Mouse (Mus musculus) forebrain, embryonic 11.5 days (tissue): Measurements from ENCODE around the gene Slc16a2. TPM values are rescaled to one million over a fixed set of nuclear protein-coding genes. Genes with fewer than 3 reads are reported as not detected.

Experiments
- ATAC-seq: fragments of 200-750 bp; cut with Nextera tagmentation; replicated peaks from 2 replicates; pipeline ENCODE4 v1.8.0; 2017; ENCODE audit warnings: moderate TSS enrichment; ENCODE audit not compliant: low FRiP score
- DNase-seq: peaks from one replicate; pipeline ENCODE4 v3.0.0-alpha.2; 2017; ENCODE audit warnings: low spot score
- H3K27ac ChIP-seq: fragments of 300-500 bp; sonication (generic); 2 replicates; pipeline ENCODE4 v1.5.1; 2014; ENCODE audit warnings: low read depth, low read length
- H3K27me3 ChIP-seq: fragments of 300-500 bp; sonication (generic); 2 replicates; pipeline ENCODE4 v1.6.1; 2014; ENCODE audit warnings: mild to moderate bottlenecking, low read length, mixed read lengths; ENCODE audit not compliant: control insufficient read depth, insufficient read depth
- H3K36me3 ChIP-seq: fragments of 300-500 bp; sonication (generic); 2 replicates; pipeline ENCODE4 v1.6.1; 2014; ENCODE audit warnings: mild to moderate bottlenecking, low read length, moderate library complexity, mixed read lengths; ENCODE audit not compliant: control insufficient read depth, insufficient read depth
- H3K4me1 ChIP-seq: fragments of 300-500 bp; sonication (generic); replicated peaks from 2 replicates; pipeline ENCODE4 v1.6.1; 2014; ENCODE audit warnings: low read length, mixed read lengths; ENCODE audit not compliant: control insufficient read depth, insufficient read depth
- H3K4me2 ChIP-seq: fragments of 300-500 bp; sonication (generic); 2 replicates; pipeline ENCODE4 v1.6.1; 2014; ENCODE audit warnings: low read depth, mild to moderate bottlenecking, low read length, moderate library complexity, mixed read lengths; ENCODE audit not compliant: severe bottlenecking
- H3K4me3 ChIP-seq: fragments of 300-500 bp; sonication (generic); 2 replicates; pipeline ENCODE4 v1.5.1; 2014; ENCODE audit warnings: low read depth, low read length
- H3K9ac ChIP-seq: fragments of 300-500 bp; sonication (generic); 2 replicates; pipeline ENCODE4 v1.6.1; 2014; ENCODE audit warnings: low read length
- H3K9me3 ChIP-seq: fragments of 300-500 bp; sonication (generic); 2 replicates; pipeline ENCODE4 v1.6.1; 2016; ENCODE audit warnings: low read length, mixed read lengths; ENCODE audit not compliant: control insufficient read depth
- WGBS: fragments of 180-500 bp; shearing (Covaris S2); extraction: QIAGEN DNeasy Blood & Tissue Kit; methylation state at CpG from one replicate; pipeline ENCODE4 v1.1.7; 2014; 5-methylcytosine and 5-hydroxymethylcytosine counted together
- polyA plus RNA-seq: library from polyadenylated mRNA; unstranded; fragments of >200 nt; fragmentation: Nextera tagmentation; extraction: Ambion mirVana; gene quantifications from 2 replicates; pipeline ENCODE4 v1.2.1, GENCODE M21; 2014

Gene Slc16a2
- polyA plus RNA-seq, 1 experiment from 2014 or later: 19.1 TPM

- DNase-seq (no peak), ATAC-seq (no peak)
- no peaks in the 10 kb centered on the region for H3K9me3 ChIP-seq
- H3K9ac ChIP-seq: no peak overlapping the region
- H3K4me2 ChIP-seq: no peak overlapping the region
- 37% methylated on average over 12 of the region's 12 CpGs for WGBS
- no peaks in the 10 kb centered on the region for H3K4me1 ChIP-seq
- no peaks in the 10 kb centered on the region for H3K36me3 ChIP-seq
- H3K4me3 ChIP-seq: no peak overlapping the region
- no peak overlapping the region; the same call in 1 of the 2 replicates for H3K27ac ChIP-seq
- H3K27me3 ChIP-seq: peaks cover 24% of the 10 kb centered on the region; the same call in 1 of the 2 replicates
Measured at GRCm38 (mm10) chrX:103719618-103720185, 102.1 kb downstream of the Slc16a2 start.

- no peaks in the 10 kb centered on the region for H3K9me3 ChIP-seq
- H3K9ac ChIP-seq: no peak overlapping the region
- 53% methylated on average over 7 of the region's 7 CpGs for WGBS
- no peak overlapping the region for H3K27ac ChIP-seq
- no peaks in the 10 kb centered on the region for H3K36me3 ChIP-seq
- ATAC-seq (no peak), DNase-seq (no peak)
- H3K4me1 ChIP-seq: no peaks in the 10 kb centered on the region
- peaks cover 29% of the 10 kb centered on the region for H3K27me3 ChIP-seq
- H3K4me2 ChIP-seq: no peak overlapping the region
- H3K4me3 ChIP-seq: no peak overlapping the region
Measured at GRCm38 (mm10) chrX:103712922-103713321, 108.9 kb downstream of the Slc16a2 start.

- ATAC-seq (no peak), DNase-seq (no peak)
- no peaks in the 10 kb centered on the region for H3K9me3 ChIP-seq
- H3K9ac ChIP-seq: no peak overlapping the region
- H3K27me3 ChIP-seq: peaks cover 52% of the 10 kb centered on the region
- H3K36me3 ChIP-seq: no peaks in the 10 kb centered on the region
- no peaks in the 10 kb centered on the region for H3K4me1 ChIP-seq
- 30% methylated on average over 2 of the region's 2 CpGs for WGBS
- no peak overlapping the region for H3K27ac ChIP-seq
- H3K4me2 ChIP-seq: no peak overlapping the region
- H3K4me3 ChIP-seq: no peak overlapping the region
Measured at GRCm38 (mm10) chrX:103709671-103710070, 112.1 kb downstream of the Slc16a2 start.

GRCm38 (mm10) chrX:103708592-103708991 lies 113.2 kb downstream of the Slc16a2 start:
- H3K36me3 ChIP-seq: no peaks in the 10 kb centered on the region
- DNase-seq (no peak), ATAC-seq (no peak)
- no peaks in the 10 kb centered on the region for H3K4me1 ChIP-seq
- WGBS: 77% methylated on average over 1 of the region's 1 CpGs
- no peak overlapping the region for H3K9ac ChIP-seq
- H3K4me3 ChIP-seq: no peak overlapping the region
- no peaks in the 10 kb centered on the region for H3K9me3 ChIP-seq
- no peak overlapping the region for H3K4me2 ChIP-seq
- no peak overlapping the region for H3K27ac ChIP-seq
- peaks cover 58% of the 10 kb centered on the region for H3K27me3 ChIP-seq

GRCm38 (mm10) chrX:103704611-103705010 lies 117.2 kb downstream of the Slc16a2 start:
- Histone ChIP-seq H3K9ac (no peak overlapping the region), H3K27me3 (peaks cover 63% of the 10 kb centered on the region), H3K4me2 (no peak overlapping the region), H3K4me1 (no peaks in the 10 kb centered on the region), H3K27ac (no peak overlapping the region), H3K36me3 (no peaks in the 10 kb centered on the region), H3K4me3 (no peak overlapping the region), H3K9me3 (no peaks in the 10 kb centered on the region)
- ATAC-seq: no peak
- WGBS: 91% methylated on average over 4 of the region's 4 CpGs
- DNase-seq: no peak

- Histone ChIP-seq H3K9me3 (no peaks in the 10 kb centered on the region), H3K4me3 (no peak overlapping the region)
- WGBS: 63% methylated on average over 4 of the region's 4 CpGs
Measured at GRCm38 (mm10) chrX:103704024-103704423, 117.8 kb downstream of the Slc16a2 start.

GRCm38 (mm10) chrX:103697796-103698195 lies 124.0 kb downstream of the Slc16a2 start:
- 64% methylated on average over 2 of the region's 2 CpGs for WGBS
- no peak overlapping the region for H3K27ac ChIP-seq
- no peak for ATAC-seq

More at GRCm38 (mm10) chrX:103704024-103704423, 117.8 kb downstream of the Slc16a2 start:
- no peak overlapping the region for H3K27ac ChIP-seq
- 0 out of 2 replicates have a peak, but pooled peaks have one; percentile 42 for ATAC-seq
- H3K36me3 ChIP-seq: no peaks in the 10 kb centered on the region
- H3K4me1 ChIP-seq: no peaks in the 10 kb centered on the region
- H3K4me2 ChIP-seq: no peak overlapping the region
- DNase-seq: peak; percentile 58
- peaks cover 62% of the 10 kb centered on the region for H3K27me3 ChIP-seq
- H3K9ac ChIP-seq: no peak overlapping the region

GRCm38 (mm10) chrX:103696081-103696519 lies 125.7 kb downstream of the Slc16a2 start:
- no peaks in the 10 kb centered on the region; the same call in 1 of the 2 replicates for H3K4me1 ChIP-seq
- H3K4me3 ChIP-seq: peak overlapping the region; percentile 34
- peak; percentile 71 for ATAC-seq
- WGBS: 12% methylated on average over 9 of the region's 9 CpGs
- H3K9me3 ChIP-seq: no peaks in the 10 kb centered on the region
- peaks cover 68% of the 10 kb centered on the region for H3K27me3 ChIP-seq
- H3K4me2 ChIP-seq: peak overlapping the region; percentile 67; the same call in 1 of the 2 replicates
- DNase-seq: peak; percentile 59
- H3K27ac ChIP-seq: peak overlapping the region; percentile 66
- no peaks in the 10 kb centered on the region for H3K36me3 ChIP-seq
- H3K9ac ChIP-seq: peak overlapping the region; percentile 23; the same call in 1 of the 2 replicates

More at GRCm38 (mm10) chrX:103697796-103698195, 124.0 kb downstream of the Slc16a2 start:
- no peak overlapping the region for H3K4me2 ChIP-seq
- H3K4me1 ChIP-seq: no peaks in the 10 kb centered on the region; the same call in 1 of the 2 replicates
- DNase-seq: no peak
- H3K36me3 ChIP-seq: no peaks in the 10 kb centered on the region
- no peak overlapping the region for H3K9ac ChIP-seq
- peaks cover 77% of the 10 kb centered on the region for H3K27me3 ChIP-seq
- H3K9me3 ChIP-seq: no peaks in the 10 kb centered on the region
- no peak overlapping the region for H3K4me3 ChIP-seq
